Mouse (Mus musculus): Measurements from ENCODE around the gene Sh2d2a. TPM values are rescaled to one million over a fixed set of nuclear protein-coding genes. Genes with fewer than 3 reads are reported as not detected.
"Not testable (repeated sequence)": the region's sequence is repeated elsewhere in the genome, so short reads cannot be mapped to it uniquely, and the experiment has no call there.

Sh2d2a gene
- polyA plus RNA-seq, 1 experiment from 2014 or later: not detected

DNA sequence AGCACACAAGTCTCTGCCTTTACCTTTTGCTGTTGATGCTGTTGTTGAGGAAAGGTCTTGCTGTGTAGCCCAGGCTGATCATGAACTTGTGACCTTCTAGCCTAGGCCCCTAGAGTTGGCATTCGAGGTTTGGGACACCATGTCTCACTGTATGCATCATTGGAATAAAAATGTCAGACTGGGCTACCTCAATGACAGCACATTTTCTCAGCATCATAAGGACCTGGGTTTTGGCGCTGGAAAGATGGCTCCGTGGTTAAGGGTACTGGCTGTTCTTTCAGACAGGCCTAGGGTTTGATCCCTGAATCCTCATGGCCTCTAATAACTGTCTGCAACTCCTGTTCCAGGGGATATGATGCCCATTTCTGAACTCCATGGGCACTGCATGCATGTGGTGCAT is 53.2 kb downstream of the Sh2d2a start:
- H3K4me1 ChIP-seq: no peaks in the 10 kb centered on the region
- no peaks in the 10 kb centered on the region for H3K36me3 ChIP-seq
- H3K9me3 ChIP-seq: no peaks in the 10 kb centered on the region
- WGBS: 81% methylated on average over 3 of the region's 3 CpGs
- no peak overlapping the region for H3K27ac ChIP-seq (replicated peaks)
- no peak for ATAC-seq (ENCODE audit: low FRiP score, low read depth)
- no peak overlapping the region for H3K4me3 ChIP-seq
- H3K9ac ChIP-seq (replicated peaks): no peak overlapping the region
- H3K27me3 ChIP-seq: no peaks in the 10 kb centered on the region
- H3K4me2 ChIP-seq (replicated peaks): no peak overlapping the region

DNA sequence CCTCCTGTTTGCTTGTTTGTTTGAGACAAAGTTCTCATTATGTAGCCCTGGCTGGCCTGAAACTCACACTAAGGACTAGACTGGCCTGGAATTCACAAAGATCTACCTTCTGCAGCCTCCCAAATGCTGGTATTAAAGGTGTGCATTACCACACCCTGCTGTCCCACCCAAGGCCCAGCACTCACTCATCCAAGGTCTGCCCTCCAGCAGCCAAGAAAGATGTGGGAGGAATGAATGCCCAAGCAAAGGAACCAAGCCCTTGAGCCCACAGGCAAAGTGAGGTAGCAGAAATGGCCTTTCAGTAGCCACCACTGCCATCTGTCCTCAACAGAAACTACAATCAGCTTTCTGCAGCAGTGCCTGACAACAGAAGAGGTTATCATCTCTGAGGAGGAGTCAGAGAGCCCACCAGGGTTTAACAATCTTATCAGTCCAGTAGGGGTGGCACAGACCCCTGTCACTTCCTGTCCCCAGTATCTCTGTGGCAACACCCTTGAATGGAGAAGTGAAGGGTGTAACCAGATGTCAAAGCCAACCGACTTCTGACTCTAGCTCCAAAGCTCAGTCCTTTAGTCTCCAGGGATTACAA is 54.6 kb downstream of the Sh2d2a start:
- Histone ChIP-seq H3K4me2 (replicated peaks) (no peak overlapping the region), H3K4me1 (no peaks in the 10 kb centered on the region), H3K36me3 (no peaks in the 10 kb centered on the region), H3K9ac (replicated peaks) (no peak overlapping the region), H3K27me3 (no peaks in the 10 kb centered on the region), H3K27ac (replicated peaks) (no peak overlapping the region), H3K9me3 (no peaks in the 10 kb centered on the region), H3K4me3 (no peak overlapping the region)
- no peak for ATAC-seq (ENCODE audit: low FRiP score, low read depth)
- 56% methylated on average over 1 of the region's 1 CpGs for WGBS

DNA sequence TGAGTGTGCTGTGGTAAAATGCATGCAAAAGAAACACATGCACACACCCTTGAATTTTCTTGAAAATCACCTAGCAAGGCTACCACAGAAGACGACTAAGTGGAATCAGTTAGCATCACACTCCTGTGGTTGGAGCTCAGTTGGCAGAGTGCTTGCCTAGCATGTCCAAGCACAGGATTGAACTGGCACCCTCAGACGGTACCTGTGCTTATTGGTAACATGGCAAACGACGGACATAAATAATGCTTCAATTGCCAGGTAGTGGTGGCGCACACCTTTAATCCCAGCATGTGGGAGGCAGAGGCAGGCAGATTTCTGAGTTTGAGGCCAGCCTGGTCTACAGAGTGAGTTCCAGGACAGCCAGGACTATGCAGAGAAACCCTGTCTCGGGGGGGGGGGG is 55.4 kb downstream of the Sh2d2a start:
- not testable (repeated sequence) for H3K27me3 ChIP-seq; ATAC-seq (ENCODE audit: low FRiP score, low read depth); H3K4me2 ChIP-seq (replicated peaks); H3K27ac ChIP-seq (replicated peaks); H3K9me3 ChIP-seq; H3K9ac ChIP-seq (replicated peaks); H3K4me1 ChIP-seq; H3K4me3 ChIP-seq; H3K36me3 ChIP-seq
- WGBS: 75% methylated on average over 6 of the region's 6 CpGs

GRCm38 (mm10) chr3:87903821-87904220 is 57.3 kb downstream of the Sh2d2a start:
- 54% methylated on average over 5 of the region's 5 CpGs for WGBS
- H3K27ac ChIP-seq (replicated peaks): no peak overlapping the region
- H3K4me1 ChIP-seq: peaks cover 18% of the 10 kb centered on the region

More at GRCm38 (mm10) chr3:87903821-87904220, 57.3 kb downstream of the Sh2d2a start:
- Histone ChIP-seq H3K9me3 (no peaks in the 10 kb centered on the region), H3K27me3 (no peaks in the 10 kb centered on the region), H3K4me3 (no peak overlapping the region), H3K9ac (replicated peaks) (no peak overlapping the region), H3K4me2 (replicated peaks) (no peak overlapping the region), H3K36me3 (no peaks in the 10 kb centered on the region)
- ATAC-seq (ENCODE audit: low FRiP score, low read depth): no peak

Other genes starting within 250 kb of the Sh2d2a start
- 28.7 and 29.1 TPM in 2 replicates for gene Arhgef11, start 229.2 kb upstream of the Sh2d2a start, polyA plus RNA-seq (2016; fragmentation: Nextera tagmentation; extraction: Ambion mirVana)
- 0.62 and 0.73 TPM in 2 replicates for gene Lrrc71, start 98.1 kb upstream of the Sh2d2a start, polyA plus RNA-seq (2016; fragmentation: Nextera tagmentation; extraction: Ambion mirVana)
- gene Ntrk1, start 51.6 kb upstream of the Sh2d2a start, polyA plus RNA-seq (2016; fragmentation: Nextera tagmentation; extraction: Ambion mirVana): 3.0 and 3.9 TPM in 2 replicates
- 1.2 TPM in 2 replicates for gene Insrr, start 49.8 kb upstream of the Sh2d2a start, polyA plus RNA-seq (2016; fragmentation: Nextera tagmentation; extraction: Ambion mirVana)
- gene Pear1, start 22.4 kb upstream of the Sh2d2a start, polyA plus RNA-seq (2016; fragmentation: Nextera tagmentation; extraction: Ambion mirVana): 8.9 and 12.6 TPM in 2 replicates
- 15.7 and 15.9 TPM in 2 replicates for gene Prcc, start 38.9 kb downstream of the Sh2d2a start, polyA plus RNA-seq (2016; fragmentation: Nextera tagmentation; extraction: Ambion mirVana)
- 233 and 243 TPM in 2 replicates for gene Hdgf, start 59.6 kb downstream of the Sh2d2a start, polyA plus RNA-seq (2016; fragmentation: Nextera tagmentation; extraction: Ambion mirVana)
- gene Mrpl24, start 72.8 kb downstream of the Sh2d2a start, polyA plus RNA-seq (2016; fragmentation: Nextera tagmentation; extraction: Ambion mirVana): 73.5 and 77.8 TPM in 2 replicates
- gene Isg20l2, start 83.6 kb downstream of the Sh2d2a start, polyA plus RNA-seq (2016; fragmentation: Nextera tagmentation; extraction: Ambion mirVana): 78.7 and 79.0 TPM in 2 replicates
- gene Rrnad1, start 84.0 kb downstream of the Sh2d2a start, polyA plus RNA-seq (2016; fragmentation: Nextera tagmentation; extraction: Ambion mirVana): 23.5 and 24.2 TPM in 2 replicates
- 291 and 335 TPM in 2 replicates for gene Crabp2, start 101.9 kb downstream of the Sh2d2a start, polyA plus RNA-seq (2016; fragmentation: Nextera tagmentation; extraction: Ambion mirVana)
- 183 and 196 TPM in 2 replicates for gene Nes, start 124.3 kb downstream of the Sh2d2a start, polyA plus RNA-seq (2016; fragmentation: Nextera tagmentation; extraction: Ambion mirVana)
- 0.63 and 1.1 TPM in 2 replicates for gene Bcan, start 153.5 kb downstream of the Sh2d2a start, polyA plus RNA-seq (2016; fragmentation: Nextera tagmentation; extraction: Ambion mirVana)
- gene Hapln2, start 180.8 kb downstream of the Sh2d2a start, polyA plus RNA-seq (2016; fragmentation: Nextera tagmentation; extraction: Ambion mirVana): 0.13 and 0.43 TPM in 2 replicates
- 26.5 and 27.1 TPM in 2 replicates for gene Gpatch4, start 196.4 kb downstream of the Sh2d2a start, polyA plus RNA-seq (2016; fragmentation: Nextera tagmentation; extraction: Ambion mirVana)
- 124 and 128 TPM in 2 replicates for gene Naxe, start 211.7 kb downstream of the Sh2d2a start, polyA plus RNA-seq (2016; fragmentation: Nextera tagmentation; extraction: Ambion mirVana)
- gene Ttc24, start 231.5 kb downstream of the Sh2d2a start, polyA plus RNA-seq (2016; fragmentation: Nextera tagmentation; extraction: Ambion mirVana): not detected in 2 replicates
- 20.7 and 20.8 TPM in 2 replicates for gene Iqgap3, start 235.2 kb downstream of the Sh2d2a start, polyA plus RNA-seq (2016; fragmentation: Nextera tagmentation; extraction: Ambion mirVana)

Data from midbrain, embryonic 12.5 days (tissue).